Mouse (Mus musculus) forebrain, embryonic 11.5 days (tissue): ENCODE data around the gene Cracr2b. TPM values are rescaled to one million over a fixed set of nuclear protein-coding genes. Genes with fewer than 3 reads are reported as not detected.
A peak's percentile ranks its signal among the peaks of the same experiment; 100 is the strongest.

Source experiments
- ATAC-seq: fragments of 200-750 bp; cut with Nextera tagmentation; replicated peaks from 2 replicates; pipeline ENCODE4 v1.8.0; 2017; ENCODE audit warnings: moderate TSS enrichment; ENCODE audit not compliant: low FRiP score
- DNase-seq: peaks from one replicate; pipeline ENCODE4 v3.0.0-alpha.2; 2017; ENCODE audit warnings: low spot score
- H3K27ac ChIP-seq: fragments of 300-500 bp; sonication (generic); 2 replicates; pipeline ENCODE4 v1.5.1; 2014; ENCODE audit warnings: low read depth, low read length
- H3K27me3 ChIP-seq: fragments of 300-500 bp; sonication (generic); 2 replicates; pipeline ENCODE4 v1.6.1; 2014; ENCODE audit warnings: mild to moderate bottlenecking, low read length, mixed read lengths; ENCODE audit not compliant: control insufficient read depth, insufficient read depth
- H3K36me3 ChIP-seq: fragments of 300-500 bp; sonication (generic); 2 replicates; pipeline ENCODE4 v1.6.1; 2014; ENCODE audit warnings: mild to moderate bottlenecking, low read length, moderate library complexity, mixed read lengths; ENCODE audit not compliant: control insufficient read depth, insufficient read depth
- H3K4me1 ChIP-seq: fragments of 300-500 bp; sonication (generic); replicated peaks from 2 replicates; pipeline ENCODE4 v1.6.1; 2014; ENCODE audit warnings: low read length, mixed read lengths; ENCODE audit not compliant: control insufficient read depth, insufficient read depth
- H3K4me2 ChIP-seq: fragments of 300-500 bp; sonication (generic); 2 replicates; pipeline ENCODE4 v1.6.1; 2014; ENCODE audit warnings: low read depth, mild to moderate bottlenecking, low read length, moderate library complexity, mixed read lengths; ENCODE audit not compliant: severe bottlenecking
- H3K4me3 ChIP-seq: fragments of 300-500 bp; sonication (generic); 2 replicates; pipeline ENCODE4 v1.5.1; 2014; ENCODE audit warnings: low read depth, low read length
- H3K9ac ChIP-seq: fragments of 300-500 bp; sonication (generic); 2 replicates; pipeline ENCODE4 v1.6.1; 2014; ENCODE audit warnings: low read length
- H3K9me3 ChIP-seq: fragments of 300-500 bp; sonication (generic); 2 replicates; pipeline ENCODE4 v1.6.1; 2016; ENCODE audit warnings: low read length, mixed read lengths; ENCODE audit not compliant: control insufficient read depth
- WGBS: fragments of 180-500 bp; shearing (Covaris S2); extraction: QIAGEN DNeasy Blood & Tissue Kit; methylation state at CpG from one replicate; pipeline ENCODE4 v1.1.7; 2014; 5-methylcytosine and 5-hydroxymethylcytosine counted together
- polyA plus RNA-seq: library from polyadenylated mRNA; unstranded; fragments of >200 nt; fragmentation: Nextera tagmentation; extraction: Ambion mirVana; gene quantifications from 2 replicates; pipeline ENCODE4 v1.2.1, GENCODE M21; 2014

The Cracr2b gene
- polyA plus RNA-seq, 1 experiment from 2014 or later, result 5.9 TPM

DNA sequence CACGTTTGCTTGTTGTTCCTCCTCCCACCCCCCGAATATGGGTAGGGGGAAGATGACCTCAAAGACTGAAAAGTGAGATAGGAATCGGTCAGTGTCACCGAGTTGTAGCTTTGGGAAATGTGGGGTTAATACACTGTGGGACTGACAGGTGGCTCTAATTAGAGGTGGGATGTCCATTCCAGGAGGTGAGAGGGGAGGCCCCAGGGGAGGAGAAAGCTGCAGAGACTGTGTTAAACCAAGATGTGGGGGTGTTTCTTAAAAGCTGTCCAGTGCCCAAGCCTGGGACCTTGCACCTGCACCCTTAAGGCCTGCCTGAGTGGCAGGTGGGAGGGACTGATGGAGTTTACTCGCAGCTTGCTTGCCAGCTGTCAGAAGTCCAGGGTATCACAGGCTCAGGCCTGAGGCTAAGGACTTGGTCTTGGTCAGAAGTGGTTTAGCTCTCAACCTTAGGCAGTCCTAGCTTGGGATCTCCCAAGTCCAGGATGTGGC is 1.5 kb downstream of the Cracr2b start:
- no peak overlapping the region for H3K27ac ChIP-seq
- no peaks in the 10 kb centered on the region for H3K36me3 ChIP-seq
- H3K4me3 ChIP-seq, result no peak overlapping the region
- WGBS, result 18% methylated on average over 5 of the region's 5 CpGs
- H3K9me3 ChIP-seq, result no peaks in the 10 kb centered on the region
- DNase-seq (no peak), ATAC-seq (no peak)
- H3K4me2 ChIP-seq, result peak overlapping the region; percentile 50; the same call in 1 of the 2 replicates
- peaks cover 14% of the 10 kb centered on the region for H3K4me1 ChIP-seq
- peaks cover 61% of the 10 kb centered on the region for H3K27me3 ChIP-seq
- H3K9ac ChIP-seq, result no peak overlapping the region; the same call in 1 of the 2 replicates

DNA sequence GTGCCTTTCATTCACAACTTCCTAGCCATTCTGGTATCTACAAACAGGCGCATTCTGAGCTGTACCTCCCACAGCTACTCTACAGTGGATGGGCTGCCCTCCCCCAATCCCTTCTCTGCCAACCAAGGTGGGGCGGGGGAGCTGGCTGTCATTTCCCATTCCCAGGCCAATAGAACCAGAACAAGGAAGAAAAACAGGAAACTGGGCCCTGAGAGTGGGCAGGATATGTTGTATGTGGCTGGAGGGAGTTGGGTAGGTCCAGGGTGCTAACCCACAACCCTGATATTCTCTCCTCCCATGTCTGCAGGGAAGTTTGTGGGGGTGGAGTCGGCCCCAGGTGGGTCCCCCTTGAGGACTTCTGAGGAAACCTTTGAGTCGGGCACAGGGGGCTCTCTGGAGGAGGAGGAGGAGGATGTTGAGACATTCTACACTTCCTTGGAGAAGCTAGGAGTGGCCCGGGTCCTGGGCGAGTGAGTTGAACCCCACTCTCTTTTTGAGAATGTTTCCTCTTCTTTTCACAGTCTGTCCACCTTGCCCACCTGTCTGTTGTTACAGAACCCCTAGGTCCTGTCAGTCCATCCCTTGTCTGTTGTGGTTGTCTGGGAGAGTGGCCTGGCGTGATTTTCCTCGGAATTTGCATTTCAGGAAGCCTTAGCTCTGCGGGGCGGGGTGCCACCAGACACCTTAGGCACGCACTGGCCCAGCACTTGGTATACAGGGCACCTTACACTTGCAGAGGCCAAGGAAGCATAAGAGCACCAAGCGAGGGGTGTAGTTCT is 3.1 kb downstream of the Cracr2b start:
- DNase-seq (no peak), ATAC-seq (no peak)
- H3K9me3 ChIP-seq, result no peaks in the 10 kb centered on the region
- H3K36me3 ChIP-seq, result no peaks in the 10 kb centered on the region
- H3K27me3 ChIP-seq, result peaks cover 61% of the 10 kb centered on the region
- no peak overlapping the region for H3K4me3 ChIP-seq
- WGBS, result 17% methylated on average over 12 of the region's 12 CpGs
- no peak overlapping the region for H3K9ac ChIP-seq
- H3K4me2 ChIP-seq, result peak overlapping the region; percentile 27; the same call in 1 of the 2 replicates
- H3K27ac ChIP-seq, result no peak overlapping the region
- peaks cover 24% of the 10 kb centered on the region for H3K4me1 ChIP-seq

DNA sequence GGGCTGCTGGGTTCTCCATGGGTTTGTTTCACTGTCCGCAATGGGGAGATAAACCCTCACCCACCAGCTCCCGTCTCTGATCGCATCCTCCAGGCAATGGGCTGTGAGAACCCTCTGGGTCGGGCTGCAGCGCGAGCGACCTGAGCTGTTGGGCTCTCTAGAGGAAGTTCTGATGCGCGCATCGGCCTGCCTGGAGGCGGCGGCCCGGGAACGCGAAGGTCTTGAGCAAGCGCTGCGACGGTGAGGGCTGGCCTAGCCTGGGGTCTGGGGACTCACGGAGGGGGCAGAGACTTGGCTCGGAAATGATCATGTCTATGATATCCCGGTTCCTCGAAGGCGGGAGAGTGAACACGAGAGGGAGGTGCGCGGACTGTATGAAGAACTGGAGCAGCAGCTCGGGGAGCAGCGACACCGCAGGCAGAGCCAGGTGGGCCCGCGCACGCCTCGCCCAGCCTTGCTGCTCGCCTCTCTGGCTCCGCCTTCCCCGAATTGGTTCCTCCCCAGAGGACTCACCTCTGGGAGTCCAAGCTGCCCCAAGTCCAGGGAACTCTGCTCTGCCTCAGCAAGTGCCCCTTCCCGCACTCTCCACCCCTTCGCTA is 3.8 kb downstream of the Cracr2b start:
- DNase-seq (no peak), ATAC-seq (no peak)
- peak overlapping the region; percentile 27; the same call in 1 of the 2 replicates for H3K4me2 ChIP-seq
- no peaks in the 10 kb centered on the region for H3K9me3 ChIP-seq
- 3% methylated on average over 38 of the region's 38 CpGs for WGBS
- no peaks in the 10 kb centered on the region for H3K36me3 ChIP-seq
- peak overlapping the region; percentile 6; the same call in 1 of the 2 replicates for H3K4me3 ChIP-seq
- H3K27me3 ChIP-seq, result peaks cover 60% of the 10 kb centered on the region
- peaks cover 28% of the 10 kb centered on the region for H3K4me1 ChIP-seq
- H3K9ac ChIP-seq, result no peak overlapping the region
- no peak overlapping the region for H3K27ac ChIP-seq

DNA sequence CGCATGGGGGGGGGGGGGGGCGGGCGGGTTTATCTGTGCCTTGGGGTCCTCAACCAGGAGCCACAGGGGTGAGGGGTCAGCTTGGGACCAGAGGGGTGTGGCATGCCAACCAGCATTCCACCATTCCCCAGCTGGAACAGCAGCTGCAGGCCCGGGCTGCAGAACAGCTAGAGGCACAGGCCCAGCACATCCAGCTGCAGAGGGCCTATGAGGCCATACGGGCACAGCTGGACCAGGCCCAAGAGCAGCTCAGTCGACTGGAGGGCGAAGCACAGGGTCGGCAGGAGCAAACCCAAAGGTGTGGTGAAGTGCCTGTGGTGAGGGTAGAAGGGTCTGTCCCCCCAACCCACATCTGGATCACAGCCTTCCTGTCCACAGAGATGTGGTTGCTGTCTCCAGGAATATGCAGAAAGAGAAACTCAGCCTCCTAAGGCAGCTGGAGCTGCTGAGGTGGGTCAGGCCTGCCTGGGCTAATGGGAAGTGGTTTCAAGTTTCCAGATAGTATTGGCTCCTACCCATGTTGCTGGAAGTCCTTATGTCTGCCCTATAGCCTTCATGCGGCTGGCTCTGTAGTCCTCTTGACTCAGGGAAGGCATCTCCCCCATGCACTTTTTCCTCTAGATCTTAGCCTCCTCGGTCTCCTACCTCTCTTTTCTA is 4.6 kb downstream of the Cracr2b start:
- H3K9ac ChIP-seq, result no peak overlapping the region
- H3K27ac ChIP-seq, result no peak overlapping the region
- no peaks in the 10 kb centered on the region for H3K9me3 ChIP-seq
- 38% methylated on average over 10 of the region's 10 CpGs for WGBS
- no peak overlapping the region for H3K4me2 ChIP-seq
- no peak for DNase-seq
- ATAC-seq, result no peak
- peaks cover 59% of the 10 kb centered on the region for H3K27me3 ChIP-seq
- no peaks in the 10 kb centered on the region for H3K36me3 ChIP-seq
- H3K4me1 ChIP-seq, result peaks cover 28% of the 10 kb centered on the region
- no peak overlapping the region for H3K4me3 ChIP-seq

DNA sequence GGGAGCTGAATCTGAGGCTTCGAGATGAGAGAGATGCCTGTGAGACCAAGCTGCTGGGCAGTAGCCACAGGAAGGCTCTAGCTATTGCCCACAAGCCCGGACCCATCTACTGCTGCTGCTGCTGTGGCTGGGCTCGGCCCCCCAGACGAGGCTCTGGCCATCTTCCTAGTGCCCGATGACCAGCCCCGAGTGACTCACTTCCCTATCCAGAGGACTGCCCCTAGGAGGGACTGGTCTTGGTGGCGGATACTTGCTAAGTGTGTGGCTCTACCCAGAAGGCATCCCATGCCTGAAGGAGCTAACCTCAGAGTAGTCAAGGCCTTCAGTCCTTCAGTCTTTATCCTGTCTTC is 5.1 kb downstream of the Cracr2b start:
- no peak overlapping the region for H3K27ac ChIP-seq
- H3K4me2 ChIP-seq, result no peak overlapping the region
- no peaks in the 10 kb centered on the region for H3K9me3 ChIP-seq
- peaks cover 55% of the 10 kb centered on the region for H3K27me3 ChIP-seq
- peaks cover 28% of the 10 kb centered on the region for H3K4me1 ChIP-seq
- no peaks in the 10 kb centered on the region for H3K36me3 ChIP-seq
- no peak for DNase-seq
- WGBS, result 84% methylated on average over 7 of the region's 7 CpGs
- no peak for ATAC-seq
- H3K4me3 ChIP-seq, result no peak overlapping the region
- H3K9ac ChIP-seq, result no peak overlapping the region

DNA sequence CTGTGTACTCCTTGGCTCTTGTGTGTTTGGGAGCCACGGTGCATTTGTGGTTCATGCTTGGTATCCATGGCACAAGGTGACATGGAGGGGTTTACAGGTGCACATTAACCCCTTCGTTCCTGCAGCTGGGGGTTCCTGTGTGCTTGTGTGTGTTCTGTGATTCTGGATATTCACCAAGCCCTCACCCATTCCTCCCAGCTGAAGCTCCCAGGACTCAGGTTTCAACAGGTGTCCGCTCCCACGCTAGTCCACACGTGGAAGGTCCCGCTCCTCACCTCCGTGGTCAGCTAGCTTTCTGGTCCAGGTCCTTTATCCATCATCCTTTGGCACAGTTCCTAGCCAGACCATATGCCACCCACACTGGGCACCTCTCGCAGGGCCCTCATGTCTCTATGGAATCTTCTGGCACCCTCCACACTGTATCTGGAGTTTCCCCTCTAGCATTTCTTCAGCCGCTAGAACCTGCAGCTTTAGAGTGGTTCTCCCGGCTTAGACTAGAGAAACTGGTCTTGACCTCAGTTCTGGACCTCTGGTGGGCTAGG is 5.8 kb downstream of the Cracr2b start:
- H3K4me1 ChIP-seq, result peaks cover 25% of the 10 kb centered on the region
- H3K36me3 ChIP-seq, result no peaks in the 10 kb centered on the region
- H3K9me3 ChIP-seq, result no peaks in the 10 kb centered on the region
- H3K27me3 ChIP-seq, result peaks cover 48% of the 10 kb centered on the region
- no peak overlapping the region for H3K27ac ChIP-seq
- peak overlapping the region; percentile 78 for H3K9ac ChIP-seq
- peak overlapping the region; percentile 78 for H3K4me2 ChIP-seq
- peak overlapping the region; percentile 56 for H3K4me3 ChIP-seq
- ATAC-seq, result no peak
- WGBS, result 57% methylated on average over 10 of the region's 10 CpGs
- DNase-seq, result no peak

DNA sequence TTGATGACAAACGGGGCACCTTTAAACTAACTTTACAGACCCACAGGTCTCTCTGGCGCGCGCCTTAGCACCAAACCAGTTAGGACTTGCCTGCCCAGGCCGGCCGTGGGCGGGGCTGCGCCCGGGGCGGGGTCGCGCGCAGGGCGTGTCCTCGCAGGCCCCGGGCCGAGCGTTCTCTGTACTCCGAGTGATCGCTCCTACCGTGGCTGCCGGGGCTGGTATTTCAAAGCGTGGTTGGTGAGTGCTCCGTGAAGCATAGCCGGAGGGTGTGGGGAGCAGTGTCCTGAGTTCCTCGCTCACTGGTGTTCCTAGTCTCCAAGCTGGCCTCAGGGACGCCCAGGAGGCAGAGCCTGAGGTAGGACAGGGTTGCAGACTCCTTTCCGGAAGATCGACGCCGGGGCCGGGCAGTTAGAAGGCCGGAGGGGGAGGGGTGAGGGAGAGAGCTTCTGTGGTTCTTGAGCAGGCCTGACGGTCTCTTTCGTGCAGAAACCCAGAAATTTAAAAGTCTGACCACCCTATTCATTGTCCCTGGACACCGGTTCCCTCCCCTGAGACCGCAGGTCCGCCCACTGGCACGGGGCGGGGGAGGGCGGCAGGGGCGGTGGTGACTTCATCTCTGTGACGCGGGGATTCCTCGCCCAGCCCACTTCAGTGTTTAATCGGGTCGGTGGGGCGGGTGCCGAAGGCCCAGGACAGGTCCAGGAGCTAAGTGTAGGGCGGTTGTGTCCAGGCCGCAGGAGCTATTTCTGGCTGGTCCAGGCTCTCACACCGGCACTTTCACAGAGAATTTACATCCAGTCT is 6.5 kb downstream of the Cracr2b start, which contains the start of gene Cd151:
TSS of gene Cd151 (plus strand) at position 163 of the 801 bp plus-strand sequence.
- peaks cover 41% of the 10 kb centered on the region for H3K27me3 ChIP-seq
- 2% methylated on average over 52 of the region's 52 CpGs for WGBS
- peaks cover 21% of the 10 kb centered on the region for H3K4me1 ChIP-seq
- H3K36me3 ChIP-seq, result peaks cover 2% of the 10 kb centered on the region
- H3K27ac ChIP-seq, result peak within 1 kb of the TSS; percentile 70
- DNase-seq (peak; percentile 92), ATAC-seq (peak; percentile 78)
- peak within 1 kb of the TSS; percentile 56 for H3K4me3 ChIP-seq
- peak within 1 kb of the TSS; percentile 78 for H3K4me2 ChIP-seq
- peak within 1 kb of the TSS; percentile 78 for H3K9ac ChIP-seq
- H3K9me3 ChIP-seq, result no peaks in the 10 kb centered on the region

DNA sequence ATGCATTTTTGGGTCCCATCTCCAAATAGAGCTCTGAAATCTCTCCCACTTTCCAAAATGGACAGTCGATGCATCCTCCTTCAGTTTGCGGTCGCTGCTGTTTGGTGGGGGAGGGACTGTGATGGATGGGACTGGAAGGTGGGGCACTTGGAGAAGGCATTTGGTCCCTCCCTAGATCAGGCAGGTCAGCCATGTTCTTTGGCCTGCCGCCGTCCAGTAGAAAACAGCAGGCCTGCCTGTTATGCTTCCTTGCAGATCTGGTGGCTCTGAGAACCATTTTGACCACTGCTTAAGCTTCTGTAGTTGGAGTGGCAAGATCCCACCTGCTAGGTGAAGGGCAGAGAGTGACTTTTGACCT is 7.2 kb downstream of the Cracr2b start:
- peak overlapping the region; percentile 78 for H3K4me2 ChIP-seq
- no peaks in the 10 kb centered on the region for H3K9me3 ChIP-seq
- peak overlapping the region; percentile 78 for H3K9ac ChIP-seq
- ATAC-seq (peak; percentile 6; the same call in 1 of the 2 replicates), DNase-seq (no peak)
- H3K36me3 ChIP-seq, result peaks cover 3% of the 10 kb centered on the region
- peak overlapping the region; percentile 56 for H3K4me3 ChIP-seq
- H3K4me1 ChIP-seq, result peaks cover 21% of the 10 kb centered on the region
- WGBS, result 29% methylated on average over 5 of the region's 5 CpGs
- peak overlapping the region; percentile 70; the same call in 1 of the 2 replicates for H3K27ac ChIP-seq
- peaks cover 33% of the 10 kb centered on the region for H3K27me3 ChIP-seq
